Mouse (Mus musculus): Measurements from ENCODE around the gene Usp6nl. TPM values are rescaled to one million over a fixed set of nuclear protein-coding genes. Genes with fewer than 3 reads are reported as not detected.

The Usp6nl gene
- total RNA-seq, 2 experiments from 2014 or later: 18.4 to 20.0 TPM

- no peak for TF ChIP-seq CTCF (IDR thresholded peaks at IDR 0.05)
- Histone ChIP-seq H3K27ac (no peak overlapping the region), H3K4me3 (no peak overlapping the region)
- intact Hi-C loops (cut with DNase I): no loop called here
- DNase-seq (ENCODE audit: extremely low spot score in 1 of 2, low spot score in 2 of 2): no peak
Observed at GRCm38 (mm10) chr2:6487566-6488488, 165.4 kb downstream of the Usp6nl start.

GRCm38 (mm10) chr2:6488489-6489056 is 166.1 kb downstream of the Usp6nl start:
- H3K4me3 ChIP-seq: no peak overlapping the region
- no peak for DNase-seq (ENCODE audit: extremely low spot score in 1 of 2, low spot score in 2 of 2)
- intact Hi-C loops (cut with DNase I): no loop called here
- H3K27ac ChIP-seq: no peak overlapping the region
- no peak for TF ChIP-seq CTCF (IDR thresholded peaks at IDR 0.05)

- no peak for TF ChIP-seq CTCF (IDR thresholded peaks at IDR 0.05)
- Histone ChIP-seq H3K27ac (no peak overlapping the region), H3K4me3 (no peak overlapping the region)
- no peak for DNase-seq (ENCODE audit: extremely low spot score in 1 of 2, low spot score in 2 of 2)
- intact Hi-C loops (cut with DNase I): no loop called here
Observed at GRCm38 (mm10) chr2:6490076-6490475, 167.6 kb downstream of the Usp6nl start.

- DNase-seq (ENCODE audit: extremely low spot score in 1 of 2, low spot score in 2 of 2): no peak
- intact Hi-C loops (cut with DNase I): no loop called here
- TF ChIP-seq CTCF (IDR thresholded peaks at IDR 0.05): peak; percentile 13; the same call in 1 of the 2 replicates
- no peak overlapping the region for H3K27ac ChIP-seq
- H3K4me3 ChIP-seq: no peak overlapping the region
Observed at GRCm38 (mm10) chr2:6490870-6491269, 168.4 kb downstream of the Usp6nl start.

GRCm38 (mm10) chr2:6493886-6494285 is 171.4 kb downstream of the Usp6nl start:
- no peak for DNase-seq (ENCODE audit: extremely low spot score in 1 of 2, low spot score in 2 of 2)
- no peak overlapping the region for H3K27ac ChIP-seq
- TF ChIP-seq CTCF (IDR thresholded peaks at IDR 0.05): no peak
- no peak overlapping the region for H3K4me3 ChIP-seq
- intact Hi-C loops (cut with DNase I): no loop called here

Other genes starting within 250 kb of the Usp6nl start
- 1 to 10 TPM; 3.2 to 4.1 TPM for gene Proser2, start 192.5 kb upstream of the Usp6nl start, total RNA-seq (2021)
- 1 to 10 TPM; 1.1 to 1.5 TPM for gene Echdc3, start 109.6 kb upstream of the Usp6nl start, total RNA-seq (2021)